8 mouse cellular contexts compared by ENCODE assay signal in the genomic region with DNA sequence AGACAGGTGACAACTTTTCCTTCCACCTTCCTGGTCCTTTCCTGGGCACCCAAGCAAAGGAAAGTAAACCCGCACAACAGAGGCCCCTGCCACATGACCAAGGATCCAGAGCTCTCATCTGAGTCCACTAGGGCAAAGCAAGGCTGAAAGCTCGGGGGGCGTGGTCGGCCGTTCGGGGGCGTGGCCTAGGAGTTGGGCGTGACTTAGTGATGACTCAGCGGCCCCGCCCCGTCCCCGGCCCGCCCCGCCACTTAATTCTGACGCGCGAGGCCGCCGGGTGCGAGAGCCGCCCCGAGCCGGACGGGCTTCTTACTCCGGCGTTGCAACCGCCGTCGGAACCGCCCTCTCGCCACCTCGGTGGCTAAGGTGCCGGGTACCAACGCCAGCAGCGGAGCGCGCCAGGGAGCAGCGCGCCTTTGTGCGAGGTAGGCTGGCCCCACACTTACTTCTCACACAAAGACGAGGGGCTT.
A peak's percentile ranks its signal among the peaks of the same experiment; 100 is the strongest.
DNase-seq lines count a peak whose midpoint lies in the region; ATAC-seq and TF ChIP-seq lines count a peak whose summit lies in the region.

No protein-coding gene starts in this region.

- peak; percentile 51; the same call in 1 of the 2 replicates for TF ChIP-seq POLR2A in olfactory bulb, adult 2 months (IDR thresholded peaks at IDR 0.05; ENCODE audit: insufficient read depth, low read depth, low read length)

- H3K4me1 ChIP-seq in hindbrain, embryonic 10.5 days (replicated peaks) = peaks cover 46% of the 10 kb centered on the region
- H3K4me1 ChIP-seq in lung, embryonic 15.5 days = peaks cover 24% of the 10 kb centered on the region
- peaks cover 12% of the 10 kb centered on the region; the same call in 1 of the 2 replicates for H3K4me1 ChIP-seq in olfactory bulb, adult 2 months (ENCODE audit: control insufficient read depth, insufficient read depth, low read length)

- DNase-seq in Muller cell, postnatal 12 days (ENCODE audit: inconsistent ontology term) = peak; percentile 99
- DNase-seq in cerebellum, adult 9-11 months = peak; percentile 92
- peak; percentile 97 for DNase-seq in hindbrain, embryonic 10.5 days (ENCODE audit: low spot score)
- DNase-seq in layer of hippocampus, adult 9-10 months (ENCODE audit: low spot score) = peak; percentile 78
- peak; percentile 92 for DNase-seq in thymus, adult 18-20 months

- WGBS in hindbrain, embryonic 10.5 days = under 1% methylated on average over 41 of the region's 41 CpGs
- WGBS in lung, embryonic 15.5 days = under 1% methylated on average over 41 of the region's 41 CpGs
- WGBS in olfactory bulb, adult 2 months = 2% methylated on average over 41 of the region's 41 CpGs

- no peaks in the 10 kb centered on the region for H3K9me3 ChIP-seq in hindbrain, embryonic 10.5 days
- H3K9me3 ChIP-seq in lung, embryonic 15.5 days = no peaks in the 10 kb centered on the region

- H3K4me2 ChIP-seq in lung, embryonic 15.5 days = peak overlapping the region; percentile 87

- H3K27ac ChIP-seq in hindbrain, embryonic 10.5 days = peak overlapping the region; percentile 98
- H3K27ac ChIP-seq in lung, embryonic 15.5 days = peak overlapping the region; percentile 57
- H3K27ac ChIP-seq in olfactory bulb, adult 2 months (ENCODE audit: insufficient read depth, low read depth, low read length) = no peak overlapping the region

- TF ChIP-seq CTCF in olfactory bulb, adult 2 months (IDR thresholded peaks at IDR 0.05; ENCODE audit: insufficient read depth, low read depth, low read length) = no peak

- H3K27me3 ChIP-seq in hindbrain, embryonic 10.5 days (ENCODE audit: insufficient read depth, poor library complexity, severe bottlenecking) = no peaks in the 10 kb centered on the region
- H3K27me3 ChIP-seq in lung, embryonic 15.5 days = no peaks in the 10 kb centered on the region

- H3K9ac ChIP-seq in lung, embryonic 15.5 days = peak overlapping the region; percentile 78

- H3K36me3 ChIP-seq in hindbrain, embryonic 10.5 days = no peaks in the 10 kb centered on the region
- H3K36me3 ChIP-seq in lung, embryonic 15.5 days = no peaks in the 10 kb centered on the region

- peak overlapping the region; percentile 96 for H3K4me3 ChIP-seq in hindbrain, embryonic 10.5 days
- H3K4me3 ChIP-seq in lung, embryonic 15.5 days = peak overlapping the region; percentile 64
- H3K4me3 ChIP-seq in olfactory bulb, adult 2 months (ENCODE audit: insufficient read depth, low read depth, low read length) = peak overlapping the region; percentile 86

- ATAC-seq in frontal cortex, adult (ENCODE audit: low TSS enrichment) = peak; percentile 77
- peak; percentile 96 for ATAC-seq in lung, embryonic 15.5 days (ENCODE audit: borderline replicate concordance, extremely low read depth, low FRiP score, low TSS enrichment)
